Mouse (Mus musculus): ENCODE results near the gene Pbx3.
A peak's percentile ranks its signal among the peaks of the same experiment; 100 is the strongest.

The Pbx3 gene

GRCm38 (mm10) chr2:34284239-34284638 is 88.7 kb downstream of the Pbx3 start:
- no peak for DNase-seq

DNA sequence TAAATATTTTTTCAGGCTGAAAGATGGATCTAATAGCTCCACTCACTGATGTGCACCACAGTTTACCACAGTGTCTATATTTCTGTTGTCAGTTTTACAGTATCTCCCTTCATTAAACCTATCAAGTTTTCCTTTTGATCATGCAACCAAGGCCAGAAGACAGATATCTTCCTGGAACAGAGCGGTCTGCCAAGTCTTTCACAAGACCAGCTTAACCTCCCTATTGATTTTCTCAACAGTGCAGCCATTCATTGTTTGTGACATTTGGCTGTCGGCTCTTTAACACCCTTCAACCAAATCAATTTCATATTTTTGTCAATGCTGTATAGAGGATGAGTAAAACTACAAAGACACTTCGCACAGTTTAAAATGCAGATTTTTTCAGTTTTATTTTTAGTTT is 91.9 kb downstream of the Pbx3 start:
- DNase-seq, result no peak

GRCm38 (mm10) chr2:34279726-34280125 is 93.2 kb downstream of the Pbx3 start:
- no peak for DNase-seq

- no peak for DNase-seq
Measured at GRCm38 (mm10) chr2:34275630-34276193, 97.2 kb downstream of the Pbx3 start.

- no peak for DNase-seq
Measured at GRCm38 (mm10) chr2:34262046-34262445, 110.9 kb downstream of the Pbx3 start.

DNA sequence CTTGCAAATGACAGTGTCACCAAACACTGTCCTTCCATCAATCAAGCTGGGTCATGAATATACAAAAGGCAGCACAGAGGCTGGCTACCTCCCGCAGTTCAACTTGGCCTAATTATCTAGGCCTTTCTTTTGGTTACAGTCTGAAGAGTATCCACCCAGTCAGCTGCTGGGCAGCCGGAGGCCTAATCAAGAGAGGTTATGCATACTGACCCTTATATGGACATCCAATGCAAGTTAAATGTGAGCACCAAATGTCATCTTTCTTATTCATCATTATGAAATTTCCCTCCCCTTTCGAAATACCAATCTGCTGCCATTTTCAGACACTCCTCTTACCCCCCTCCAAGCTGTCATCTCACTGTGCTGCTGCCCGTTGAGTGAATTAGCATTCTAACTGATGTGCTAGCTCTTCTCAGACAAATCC is 112.3 kb downstream of the Pbx3 start:
- no peak for DNase-seq

- DNase-seq, result no peak
Measured at GRCm38 (mm10) chr2:34258256-34258655, 114.7 kb downstream of the Pbx3 start.

DNA sequence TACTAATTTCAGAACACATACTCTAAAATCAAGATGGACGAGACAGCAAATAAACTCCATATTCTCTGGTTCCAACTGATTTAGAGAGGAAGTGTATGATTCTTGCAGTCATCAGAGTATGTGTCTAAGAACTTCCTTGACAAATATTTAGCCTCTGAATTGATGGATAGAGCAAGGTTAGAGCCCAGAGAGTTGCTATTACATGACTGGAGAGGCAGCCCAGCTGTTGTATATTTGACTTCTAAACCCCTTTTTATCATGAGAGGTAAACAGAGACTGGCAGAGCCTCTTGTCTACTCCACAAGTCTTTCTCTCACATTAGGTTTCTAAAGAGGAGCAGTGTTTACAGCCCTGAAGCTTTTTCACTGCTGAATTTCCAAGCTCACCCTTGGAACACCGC is 115.3 kb downstream of the Pbx3 start:
- no peak for DNase-seq

DNA sequence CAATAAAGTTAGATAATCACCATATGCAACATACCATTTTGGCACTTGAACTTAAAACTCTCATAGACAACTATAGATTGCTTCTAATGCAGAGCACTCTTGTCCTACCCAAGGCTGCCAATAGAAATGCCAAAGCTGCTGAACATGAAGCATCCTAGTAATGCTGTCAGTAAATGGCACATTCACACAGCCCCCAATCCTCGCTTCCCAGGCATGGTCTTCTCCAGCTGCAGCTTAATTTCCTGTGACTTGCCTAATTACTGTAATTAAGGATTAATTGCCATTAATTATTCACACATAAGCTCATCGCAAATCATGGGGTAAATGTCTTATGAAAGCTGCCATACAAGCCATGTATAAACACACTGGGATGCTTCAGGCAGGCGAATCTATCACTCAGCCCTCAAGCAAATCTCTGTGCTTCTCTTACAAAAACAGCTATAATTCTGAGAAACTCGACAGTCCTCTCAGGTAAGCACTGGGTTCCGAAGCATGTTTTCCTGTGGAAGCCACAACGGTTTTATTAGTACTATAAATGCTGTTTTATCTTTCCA is 116.9 kb downstream of the Pbx3 start:
- DNase-seq, result no peak

GRCm38 (mm10) chr2:34253627-34254026 is 119.3 kb downstream of the Pbx3 start:
- DNase-seq, result no peak

DNA sequence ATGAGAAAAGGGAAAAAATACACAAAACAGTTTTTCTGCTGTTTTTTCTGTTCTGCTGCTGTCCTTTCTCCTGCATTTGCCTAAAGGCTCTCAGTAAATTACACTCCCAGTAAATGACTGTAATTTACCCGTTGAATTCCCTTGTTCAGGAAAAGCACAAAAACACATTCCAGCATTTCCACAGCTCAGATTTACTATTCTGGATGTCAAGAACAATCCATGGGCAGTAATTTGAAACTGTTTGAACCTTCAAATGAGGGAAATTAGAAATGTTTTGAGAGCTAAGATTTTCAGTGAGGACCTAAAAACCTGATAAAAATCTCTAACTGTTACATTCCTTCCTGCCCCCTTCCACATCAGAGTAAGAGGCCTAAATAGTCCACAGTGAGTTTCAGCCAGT is 119.8 kb downstream of the Pbx3 start:
- no peak for DNase-seq

DNA sequence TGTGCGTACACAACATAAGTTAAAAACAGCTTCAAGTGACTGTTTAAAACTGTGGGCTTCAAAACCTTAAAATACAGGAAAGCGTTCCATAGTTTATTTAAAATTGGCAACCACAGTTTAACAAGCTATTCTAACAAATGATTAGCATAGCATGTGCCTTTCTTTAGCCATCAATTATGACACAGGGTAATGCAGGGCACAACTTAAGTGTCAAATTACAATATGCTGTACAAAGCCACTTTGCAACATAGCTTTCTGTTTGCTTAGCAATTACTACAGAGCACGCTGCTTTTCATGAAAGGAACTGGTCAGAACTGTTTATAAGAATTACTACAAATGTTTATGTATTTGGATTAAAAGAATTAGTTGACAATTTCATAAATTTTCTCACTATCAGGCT is 120.7 kb downstream of the Pbx3 start:
- no peak for DNase-seq

DNA sequence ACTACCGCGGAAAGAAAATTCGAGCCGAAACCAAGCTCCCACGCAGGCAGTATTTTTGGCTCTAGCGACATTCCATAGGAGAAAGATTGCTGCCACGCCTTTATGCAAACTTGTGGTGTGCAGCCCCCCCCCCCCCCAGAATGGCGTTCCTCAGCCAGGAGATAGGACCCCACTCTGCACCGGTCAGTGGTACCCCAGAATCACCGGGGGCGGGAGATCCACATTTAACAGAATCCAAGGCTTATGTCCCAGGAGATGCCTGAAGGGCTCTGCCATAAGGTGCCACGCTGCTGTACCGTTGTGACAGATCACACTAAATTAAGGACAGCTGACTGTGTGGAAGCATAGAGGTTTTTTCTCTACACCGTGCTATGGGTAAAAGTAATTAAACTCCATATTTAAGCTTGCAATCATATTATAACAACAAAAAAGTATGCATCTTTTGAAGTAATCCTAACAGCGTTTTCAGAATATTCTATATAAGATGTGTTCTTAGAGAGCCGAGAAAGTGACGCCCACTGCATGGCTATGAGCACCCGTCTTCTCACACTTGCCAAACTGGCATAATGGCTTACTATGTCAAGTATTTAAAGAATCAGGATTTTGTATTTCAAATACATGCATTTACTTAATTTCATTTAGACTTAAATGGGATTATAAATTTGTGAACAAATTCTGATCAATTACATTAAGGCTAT is 122.8 kb downstream of the Pbx3 start:
- no peak for DNase-seq

GRCm38 (mm10) chr2:34249141-34249960 is 123.6 kb downstream of the Pbx3 start:
- DNase-seq, result peak; percentile 34

DNA sequence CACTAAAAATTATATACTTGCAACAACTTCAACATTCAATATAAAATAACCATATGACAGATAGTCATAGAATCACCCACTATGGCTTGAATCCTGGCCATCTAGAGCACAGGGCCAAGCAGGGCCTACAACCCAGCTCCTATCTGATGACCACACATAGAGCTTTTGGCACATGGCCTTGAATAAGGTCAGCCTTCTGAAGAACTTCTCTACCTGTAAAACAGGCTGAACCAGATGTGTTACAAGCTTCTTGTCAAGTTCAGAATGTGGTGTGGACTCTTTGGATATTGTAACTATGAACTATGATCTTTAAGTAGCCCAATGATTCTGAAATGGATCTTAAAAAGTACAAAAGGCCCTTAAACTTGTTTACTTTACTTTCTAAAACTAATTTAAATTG is 132.1 kb downstream of the Pbx3 start:
- no peak for DNase-seq

DNA sequence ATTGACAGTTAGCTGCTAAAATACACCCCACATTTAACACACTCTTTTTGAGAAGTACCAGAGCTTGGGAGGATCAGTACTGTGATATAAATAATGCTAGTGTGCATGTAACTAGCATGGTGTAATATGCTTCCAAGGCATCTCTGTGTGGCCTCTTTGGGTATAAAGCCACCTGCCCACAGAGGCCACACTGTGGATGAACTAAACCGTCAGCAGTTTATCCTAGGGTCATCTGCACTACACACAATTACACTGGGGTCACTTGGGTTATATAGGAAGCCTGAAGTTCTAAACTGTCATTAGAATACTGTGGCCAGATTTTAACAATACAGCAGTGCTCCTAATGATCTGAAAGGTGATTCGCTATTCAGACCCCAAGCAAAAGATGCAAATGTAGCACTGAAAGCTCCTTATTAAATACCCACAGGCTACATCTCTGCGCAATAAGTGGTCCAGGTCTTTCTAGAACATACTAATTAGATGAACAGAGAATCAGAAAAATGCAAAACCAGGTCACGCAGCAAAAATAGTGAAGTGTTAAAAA is 133.6 kb downstream of the Pbx3 start:
- DNase-seq, result no peak

DNA sequence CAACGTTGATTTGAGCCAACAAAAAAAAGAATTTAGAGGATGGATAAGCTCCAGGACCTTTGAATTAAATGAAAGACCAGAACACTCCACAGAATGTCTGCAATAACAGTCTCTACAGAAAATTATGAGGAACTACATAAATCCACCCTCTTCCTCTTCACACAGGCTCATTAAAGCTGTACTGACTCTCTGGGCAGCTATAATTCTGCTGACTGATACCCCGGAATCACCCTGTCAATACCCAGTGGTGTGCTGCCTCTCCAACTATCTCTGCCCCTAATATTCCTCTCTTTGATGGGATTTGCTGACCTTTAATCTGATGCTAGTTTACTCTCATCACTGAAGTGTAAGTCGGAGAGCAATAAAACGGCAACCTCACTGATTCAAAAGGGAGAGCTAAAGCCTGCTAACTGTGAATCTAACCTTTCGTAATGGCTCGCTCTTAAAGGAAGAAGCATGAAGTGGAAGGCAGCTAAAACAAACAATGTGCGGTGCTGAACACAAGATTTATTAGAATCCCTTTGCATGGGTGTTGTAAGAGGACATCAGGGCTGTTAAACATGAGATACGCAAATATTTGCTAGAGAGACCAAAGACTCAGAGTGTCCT is 137.4 kb downstream of the Pbx3 start:
- no peak for DNase-seq

GRCm38 (mm10) chr2:34234274-34234673 is 138.7 kb downstream of the Pbx3 start:
- no peak for DNase-seq

- DNase-seq, result no peak
Measured at GRCm38 (mm10) chr2:34233271-34233670, 139.7 kb downstream of the Pbx3 start.

DNA sequence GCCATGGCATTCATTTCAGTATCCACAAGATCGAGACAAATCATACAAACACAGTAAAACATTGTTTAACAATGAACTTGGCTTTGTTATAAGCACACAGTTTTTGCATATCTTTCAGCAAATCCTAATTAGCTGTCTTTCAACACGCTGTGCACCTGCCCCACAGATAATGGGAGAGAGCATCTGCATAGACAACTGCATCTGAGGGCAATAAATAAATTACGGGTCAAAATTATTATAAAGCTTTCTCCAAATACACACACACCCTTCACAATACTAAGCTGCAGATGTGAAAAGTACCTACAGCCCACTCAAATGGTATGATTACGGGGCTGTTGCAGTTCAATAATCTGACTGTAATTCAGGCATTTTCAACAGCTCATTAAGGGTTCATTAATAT is 145.3 kb downstream of the Pbx3 start:
- DNase-seq, result no peak

GRCm38 (mm10) chr2:34225470-34225869 is 147.5 kb downstream of the Pbx3 start:
- DNase-seq, result no peak

DNA sequence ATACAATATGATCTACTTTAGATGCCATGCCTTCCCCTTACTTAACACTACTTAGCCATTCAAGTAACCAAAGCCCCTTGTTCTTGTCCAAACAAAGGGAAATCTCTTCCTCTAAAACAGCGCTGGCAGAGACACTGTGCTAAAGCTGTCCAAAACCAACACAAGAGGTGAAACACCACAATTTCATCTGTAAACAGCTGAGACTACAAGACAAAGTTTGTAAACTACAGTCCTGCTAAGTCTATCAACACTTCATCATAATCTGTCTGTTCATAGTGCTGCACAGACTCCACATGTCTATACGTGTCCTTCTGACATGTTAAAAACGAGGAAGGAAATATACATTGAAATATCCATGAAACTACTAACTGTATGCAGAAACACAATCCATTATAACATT is 151.5 kb downstream of the Pbx3 start:
- DNase-seq, result no peak

GRCm38 (mm10) chr2:34219150-34219549 is 153.8 kb downstream of the Pbx3 start:
- no peak for DNase-seq
